Mouse (Mus musculus) limb, embryonic 14.5 days (tissue): Measurements from ENCODE around the gene Pilrb1. TPM values are rescaled to one million over a fixed set of nuclear protein-coding genes. Genes with fewer than 3 reads are reported as not detected.
A peak's percentile ranks its signal among the peaks of the same experiment; 100 is the strongest.
"Not testable (repeated sequence)": the region's sequence is repeated elsewhere in the genome, so short reads cannot be mapped to it uniquely, and the experiment has no call there.

Experiments used
- ATAC-seq: fragments of 200-750 bp; cut with Nextera tagmentation; 2 replicates; pipeline ENCODE4 v1.8.0; 2017; ENCODE audit warnings: low read depth, moderate number of reproducible peaks, moderate TSS enrichment; ENCODE audit not compliant: low FRiP score
- DNase-seq: peaks from one replicate; pipeline ENCODE4 v3.0.0-alpha.2; 2015; ENCODE audit warnings: low spot score
- H3K27ac ChIP-seq: fragments of 300-500 bp; sonication (generic); replicated peaks from 2 replicates; pipeline ENCODE4 v1.5.1; 2014; ENCODE audit warnings: low read depth, mild to moderate bottlenecking, low read length, moderate library complexity, mixed read lengths
- H3K27me3 ChIP-seq: fragments of 300-500 bp; sonication (generic); 2 replicates; pipeline ENCODE4 v1.6.1; 2014; ENCODE audit warnings: low read length, mixed read lengths; ENCODE audit not compliant: control insufficient read depth, insufficient read depth
- H3K36me3 ChIP-seq: fragments of 300-500 bp; sonication (generic); 2 replicates; pipeline ENCODE4 v1.6.1; 2014; ENCODE audit warnings: mild to moderate bottlenecking, low read length, moderate library complexity, mixed read lengths; ENCODE audit not compliant: control insufficient read depth, insufficient read depth
- H3K4me1 ChIP-seq: fragments of 300-500 bp; sonication (generic); 2 replicates; pipeline ENCODE4 v1.6.1; 2014; ENCODE audit warnings: antibody characterized with exemption, low read length, mixed read lengths; ENCODE audit not compliant: control insufficient read depth, insufficient read depth
- H3K4me2 ChIP-seq: fragments of 300-500 bp; sonication (generic); replicated peaks from 2 replicates; pipeline ENCODE4 v1.6.1; 2014; ENCODE audit warnings: low read depth, mild to moderate bottlenecking, low read length, moderate library complexity; ENCODE audit not compliant: severe bottlenecking
- H3K4me3 ChIP-seq: fragments of 300-500 bp; sonication (generic); replicated peaks from 2 replicates; pipeline ENCODE4 v1.5.1; 2014; ENCODE audit warnings: low read length
- H3K9ac ChIP-seq: fragments of 300-500 bp; sonication (generic); 2 replicates; pipeline ENCODE4 v1.6.1; 2014; ENCODE audit warnings: mild to moderate bottlenecking, low read depth, low read length, moderate library complexity; ENCODE audit not compliant: severe bottlenecking
- H3K9me3 ChIP-seq: fragments of 300-500 bp; sonication (generic); 2 replicates; pipeline ENCODE4 v1.6.1; 2016; ENCODE audit warnings: low read length; ENCODE audit not compliant: control insufficient read depth
- POLR2A ChIP-seq: fragments of 200-500 bp; IDR thresholded peaks from 2 replicates; pipeline ENCODE4 v1.8.0; 2012; ENCODE audit warnings: inconsistent platforms, mild to moderate bottlenecking, moderate library complexity, borderline replicate concordance; ENCODE audit not compliant: insufficient read depth, insufficient read length; ENCODE audit errors: extremely low read depth
- WGBS: fragments of 180-500 bp; shearing (Covaris S2); extraction: QIAGEN DNeasy Blood & Tissue Kit; methylation state at CpG from one replicate; pipeline ENCODE4 v1.1.7; 2014; 5-methylcytosine and 5-hydroxymethylcytosine counted together
- polyA plus RNA-seq, 2 experiments: library from polyadenylated mRNA; depleted of rRNA in 1 of 2; stranded (reverse) in 1 of 2; unstranded in 1 of 2; fragments of >200 nt; fragmentation: Nextera tagmentation in 1 of 2; extraction: Ambion mirVana in 1 of 2; gene quantifications; 2 replicates each; pipeline versions ENCODE4 v1.2.1 to v1.2.3; 2012 to 2014

The Pilrb1 gene
- polyA plus RNA-seq, 2 experiments, result 0.08 to 0.83 TPM

- no peak for TF ChIP-seq POLR2A
- ATAC-seq (no peak), DNase-seq (no peak)
- Histone ChIP-seq H3K27ac (no peak overlapping the region), H3K36me3 (no peaks in the 10 kb centered on the region), H3K4me2 (no peak overlapping the region), H3K4me3 (no peak overlapping the region), H3K9me3 (no peaks in the 10 kb centered on the region), H3K9ac (no peak overlapping the region), H3K27me3 (no peaks in the 10 kb centered on the region), H3K4me1 (no peaks in the 10 kb centered on the region)
- 79% methylated on average over 3 of the region's 3 CpGs for WGBS
These were observed 25.4 kb upstream of the Pilrb1 start for GRCm38 (mm10) chr5:137883345-137883744.

GRCm38 (mm10) chr5:137882922-137883321, 25.0 kb upstream of the Pilrb1 start:
- 76% methylated on average over 4 of the region's 4 CpGs for WGBS
- H3K27ac ChIP-seq, result no peak overlapping the region
- H3K4me3 ChIP-seq, result no peak overlapping the region
- no peak for TF ChIP-seq POLR2A
- H3K36me3 ChIP-seq, result no peaks in the 10 kb centered on the region
- no peaks in the 10 kb centered on the region for H3K27me3 ChIP-seq
- DNase-seq (no peak), ATAC-seq (no peak)
- H3K4me2 ChIP-seq, result no peak overlapping the region
- no peaks in the 10 kb centered on the region for H3K9me3 ChIP-seq
- no peak overlapping the region for H3K9ac ChIP-seq
- no peaks in the 10 kb centered on the region for H3K4me1 ChIP-seq

- Histone ChIP-seq H3K4me3 (no peak overlapping the region), H3K4me1 (no peaks in the 10 kb centered on the region), H3K27ac (no peak overlapping the region), H3K36me3 (no peaks in the 10 kb centered on the region), H3K9me3 (no peaks in the 10 kb centered on the region), H3K27me3 (no peaks in the 10 kb centered on the region), H3K9ac (no peak overlapping the region), H3K4me2 (no peak overlapping the region)
- ATAC-seq (no peak), DNase-seq (peak; percentile 4)
- WGBS, result 42% methylated on average over 2 of the region's 2 CpGs
- TF ChIP-seq POLR2A, result no peak
These were observed 20.0 kb upstream of the Pilrb1 start for GRCm38 (mm10) chr5:137877860-137878259.

GRCm38 (mm10) chr5:137875054-137875453, 17.1 kb upstream of the Pilrb1 start:
- ATAC-seq (no peak), DNase-seq (no peak)
- Histone ChIP-seq H3K9me3 (no peaks in the 10 kb centered on the region), H3K4me2 (no peak overlapping the region), H3K4me3 (no peak overlapping the region), H3K36me3 (no peaks in the 10 kb centered on the region), H3K9ac (no peak overlapping the region), H3K4me1 (no peaks in the 10 kb centered on the region), H3K27ac (no peak overlapping the region), H3K27me3 (no peaks in the 10 kb centered on the region)
- no peak for TF ChIP-seq POLR2A
- 89% methylated on average over 2 of the region's 2 CpGs for WGBS

GRCm38 (mm10) chr5:137872381-137872702, 14.4 kb upstream of the Pilrb1 start:
- H3K36me3 ChIP-seq, H3K4me3 ChIP-seq, ATAC-seq, H3K9ac ChIP-seq, H3K27ac ChIP-seq, H3K4me1 ChIP-seq, DNase-seq, H3K27me3 ChIP-seq, H3K9me3 ChIP-seq, H3K4me2 ChIP-seq: not testable (repeated sequence)
- 20% methylated on average over 1 of the region's 1 CpGs for WGBS

- ATAC-seq, H3K4me3 ChIP-seq, H3K36me3 ChIP-seq, H3K4me1 ChIP-seq, DNase-seq, H3K27me3 ChIP-seq, H3K4me2 ChIP-seq, H3K27ac ChIP-seq, H3K9ac ChIP-seq, H3K9me3 ChIP-seq: not testable (repeated sequence)
- 63% methylated on average over 2 of the region's 3 CpGs for WGBS
These were observed 13.9 kb upstream of the Pilrb1 start, which contains the start of gene Pilrb2 for GRCm38 (mm10) chr5:137871644-137872380. Gene Pilrb2 (minus strand): TSS chr5:137871815.

GRCm38 (mm10) chr5:137868600-137868999, 10.7 kb upstream of the Pilrb1 start:
- WGBS, result 61% methylated on average over 2 of the region's 2 CpGs
- not testable (repeated sequence) for ATAC-seq, H3K36me3 ChIP-seq, H3K27ac ChIP-seq, H3K9ac ChIP-seq, H3K9me3 ChIP-seq, H3K4me1 ChIP-seq, H3K4me3 ChIP-seq, DNase-seq, H3K4me2 ChIP-seq, H3K27me3 ChIP-seq

GRCm38 (mm10) chr5:137864008-137864407, 6.1 kb upstream of the Pilrb1 start:
- H3K9me3 ChIP-seq, H3K4me2 ChIP-seq, H3K4me3 ChIP-seq, H3K9ac ChIP-seq, DNase-seq, H3K36me3 ChIP-seq, ATAC-seq, H3K4me1 ChIP-seq, H3K27me3 ChIP-seq, H3K27ac ChIP-seq: not testable (repeated sequence)
- WGBS, result 85% methylated on average over 1 of the region's 1 CpGs
